Mouse (Mus musculus) colon, adult 2 months (tissue): ENCODE results near the gene Ehd2. TPM values are rescaled to one million over a fixed set of nuclear protein-coding genes. Genes with fewer than 3 reads are reported as not detected.

Experiments used
- polyA plus RNA-seq: library from polyadenylated mRNA; depleted of rRNA; stranded (reverse); fragments of >200 nt; gene quantifications from 2 replicates; pipeline ENCODE4 v1.2.3, GENCODE M21; 2012; rRNA removed

Gene Ehd2
- 47.3 and 47.8 TPM in 2 replicates for polyA plus RNA-seq

DNA sequence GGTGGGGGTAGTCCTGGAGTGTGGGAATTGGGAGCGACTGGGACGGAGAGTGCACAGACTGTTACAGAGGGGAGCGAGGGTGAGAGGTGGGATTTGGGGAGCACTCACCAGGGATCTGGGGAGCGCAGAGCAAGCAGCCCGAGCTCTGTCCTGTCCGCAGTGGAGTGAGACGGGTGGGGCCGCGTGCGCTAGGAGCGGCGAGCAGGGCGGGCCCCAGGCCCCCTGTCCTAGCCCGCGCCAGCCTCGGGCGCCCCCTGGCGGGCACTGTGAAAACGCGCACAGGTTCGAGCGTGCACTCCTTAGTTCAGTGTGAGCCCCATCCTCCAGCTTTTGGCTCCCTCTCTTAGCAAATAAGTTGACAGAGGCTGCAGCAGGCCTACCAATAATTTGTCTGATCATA lies at the start of gene Ehd2:
Gene Ehd2 (minus strand): TSS at position 256 of the 400 bp plus-strand sequence.

DNA sequence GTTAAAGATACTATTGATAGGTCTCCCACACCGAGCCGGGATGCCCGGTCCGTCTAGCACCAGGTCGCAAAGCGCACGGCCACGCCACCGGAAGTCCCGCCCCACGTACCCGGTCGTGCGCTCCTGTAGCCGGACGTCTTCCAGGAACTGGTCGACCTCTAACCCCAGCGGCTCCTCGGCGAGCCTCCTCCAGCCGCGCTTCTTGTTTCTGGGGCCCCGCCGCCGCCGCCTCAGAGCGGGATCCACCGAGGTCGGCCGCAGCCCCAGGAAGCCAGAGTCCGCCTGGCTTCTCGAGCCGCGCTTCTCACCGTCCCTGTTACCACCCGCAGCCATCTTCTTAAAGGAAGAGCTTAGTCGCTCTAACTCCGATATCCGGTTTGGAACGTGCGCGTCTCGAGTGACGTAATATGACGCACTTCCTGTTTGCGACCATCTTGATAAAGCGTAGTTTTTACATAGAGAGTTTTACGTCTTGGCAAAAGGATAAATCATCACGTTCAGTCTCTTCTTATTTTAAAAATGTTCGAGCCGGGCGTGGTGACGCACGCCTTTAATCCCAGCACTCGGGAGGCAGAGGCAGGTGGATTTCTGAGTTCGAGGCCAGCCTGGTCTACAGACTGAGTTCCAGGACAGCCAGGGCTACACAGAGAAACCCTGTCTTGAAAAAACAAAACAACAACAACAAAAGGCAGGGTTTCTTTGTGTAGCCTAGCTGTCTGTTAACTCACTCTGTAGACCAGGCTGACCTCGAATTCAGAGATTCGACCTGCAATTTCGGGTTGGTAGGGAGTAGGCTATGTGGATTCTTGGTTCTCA lies 21.4 kb downstream of the Ehd2 start, which contains the start of gene Nop53:
Gene Nop53 (minus strand): TSS at position 354 of the 816 bp plus-strand sequence.

DNA sequence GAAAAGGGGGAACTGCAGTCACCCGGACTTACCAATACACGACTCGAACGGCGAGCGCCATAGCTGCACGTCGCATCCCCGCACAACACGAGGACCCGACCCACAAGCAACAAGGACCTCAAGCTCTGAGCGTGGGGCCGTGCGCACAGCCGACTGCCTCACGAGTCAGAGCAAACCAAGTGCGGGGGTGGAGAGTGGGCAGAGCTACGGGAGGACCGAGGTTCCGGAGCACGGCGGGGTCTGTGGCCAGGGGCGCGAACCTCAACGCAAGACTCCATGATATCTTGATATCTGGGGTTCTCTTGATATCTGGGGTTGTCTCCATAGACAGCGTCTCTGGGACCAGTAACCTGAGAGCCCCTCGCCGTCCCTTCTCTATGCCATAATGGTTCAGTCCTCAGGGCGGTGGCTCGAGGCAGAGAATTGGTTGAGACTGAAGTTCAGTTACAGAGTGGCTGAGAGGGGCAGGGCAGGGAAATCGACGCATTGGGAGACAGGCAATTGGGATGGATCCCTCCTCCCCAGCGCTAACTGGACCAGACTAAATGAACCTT lies 45.1 kb downstream of the Ehd2 start, which contains the start of gene Selenow:
Gene Selenow (minus strand): TSS at position 183 of the 554 bp plus-strand sequence.

Other genes starting within 250 kb of the Ehd2 start
- not detected in 2 replicates for gene Obox5, start 217.4 kb downstream of the Ehd2 start, polyA plus RNA-seq
- gene Obox6, start 127.9 kb downstream of the Ehd2 start, polyA plus RNA-seq: not detected in 2 replicates
- gene Crx, start 87.6 kb downstream of the Ehd2 start, polyA plus RNA-seq: not detected in 2 replicates
- not detected in 2 replicates for gene Crxos, start 85.0 kb downstream of the Ehd2 start, polyA plus RNA-seq
- gene Selenow, start 45.2 kb downstream of the Ehd2 start, polyA plus RNA-seq: 252 and 320 TPM in 2 replicates
- gene Nop53, start 21.5 kb downstream of the Ehd2 start, polyA plus RNA-seq: 175 and 182 TPM in 2 replicates
- 13.0 and 17.7 TPM in 2 replicates for gene Bicra, start 80.4 kb upstream of the Ehd2 start, polyA plus RNA-seq
- gene Zfp541, start 94.2 kb upstream of the Ehd2 start, polyA plus RNA-seq: 0.05 TPM in 1 of 2 replicates, not detected in the other
- 173 and 226 TPM in 2 replicates for gene Napa, start 130.9 kb upstream of the Ehd2 start, polyA plus RNA-seq
- 32.0 and 39.2 TPM in 2 replicates for gene Kptn, start 152.3 kb upstream of the Ehd2 start, polyA plus RNA-seq
- gene Slc8a2, start 162.3 kb upstream of the Ehd2 start, polyA plus RNA-seq: 4.7 and 4.8 TPM in 2 replicates
- gene Meis3, start 207.5 kb upstream of the Ehd2 start, polyA plus RNA-seq: 31.7 and 39.9 TPM in 2 replicates